ENCODE assay signal across 24 mouse cellular contexts in the genomic region with DNA sequence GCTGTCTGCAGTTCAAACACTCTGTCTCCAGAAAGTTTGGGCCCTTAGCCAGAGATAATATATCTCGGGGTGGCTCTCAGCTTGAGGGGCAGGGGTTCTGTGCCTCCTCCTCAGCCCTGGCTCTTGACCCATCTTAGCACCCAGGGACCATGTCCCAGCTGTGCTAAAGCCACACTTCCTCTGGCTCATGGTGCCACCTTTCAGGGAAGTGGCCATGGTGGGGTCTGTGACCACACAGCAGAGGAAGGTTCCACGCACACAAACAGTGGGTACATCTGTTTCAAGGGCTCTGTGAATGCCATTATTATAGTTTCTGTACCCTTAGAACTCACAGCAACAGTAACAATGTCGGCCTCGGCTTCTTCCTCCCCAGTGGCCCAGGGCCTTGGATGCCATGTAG.
"Had no signal": no experiment of that assay in that cellular context is flagged by ENCODE, and none has a peak within 500 bp of the region (broad histone marks: within the 10 kb centered on the region; RNA-seq: fewer than 3 reads in every experiment).

No protein-coding gene starts in this region.

- H3K4me2 ChIP-seq: heart, embryonic 13.5 days; heart, embryonic 15.5 days; hindbrain, embryonic 13.5 days; hindbrain, embryonic 15.5 days; limb, embryonic 12.5 days; liver, embryonic 11.5 days had no signal

- H3K27ac ChIP-seq: heart, embryonic 10.5 days; heart, embryonic 13.5 days; heart, embryonic 15.5 days; hindbrain, embryonic 13.5 days; hindbrain, embryonic 15.5 days; hindbrain, postnatal 0 days; layer of hippocampus, adult 2 months; left cerebral cortex, adult 2 months; limb, embryonic 10.5 days; limb, embryonic 12.5 days had no signal

- H3K27me3 ChIP-seq: heart, embryonic 15.5 days; hindbrain, embryonic 15.5 days had no signal

- H3K9ac ChIP-seq: heart, embryonic 13.5 days; heart, embryonic 15.5 days; hindbrain, embryonic 13.5 days; hindbrain, embryonic 15.5 days; limb, embryonic 12.5 days had no signal

- H3K4me1 ChIP-seq: heart, embryonic 15.5 days; hindbrain, embryonic 13.5 days; hindbrain, embryonic 15.5 days; limb, embryonic 10.5 days had no signal

- H3K4me3 ChIP-seq: heart, embryonic 10.5 days; heart, embryonic 13.5 days; heart, embryonic 15.5 days; hindbrain, embryonic 13.5 days; hindbrain, embryonic 15.5 days; layer of hippocampus, adult 2 months; left cerebral cortex, adult 2 months; limb, embryonic 10.5 days; limb, embryonic 12.5 days had no signal

- DNase-seq: gastrocnemius, postnatal 14 days; gastrocnemius, postnatal 36 days; heart, adult 18-20 months; heart, postnatal 14 days; heart, postnatal 36 days; kidney, adult 11 months; kidney, adult 2 months; kidney, adult 9 months; kidney, postnatal 10 days; kidney, postnatal 25 days; kidney, postnatal 4 days; liver had no signal

- ATAC-seq: hindbrain, postnatal 0 days; intestine, embryonic 16.5 days had no signal

- H3K36me3 ChIP-seq: heart, embryonic 10.5 days; heart, embryonic 13.5 days; heart, embryonic 15.5 days; hindbrain, embryonic 13.5 days; hindbrain, embryonic 15.5 days; limb, embryonic 10.5 days; limb, embryonic 12.5 days had no signal

- H3K9me3 ChIP-seq: heart, embryonic 10.5 days; heart, embryonic 13.5 days; heart, embryonic 15.5 days; hindbrain, embryonic 13.5 days; hindbrain, embryonic 15.5 days; limb, embryonic 10.5 days; limb, embryonic 12.5 days had no signal
